Comparison of ENCODE assay signal across 11 mouse cellular contexts in the genomic region with DNA sequence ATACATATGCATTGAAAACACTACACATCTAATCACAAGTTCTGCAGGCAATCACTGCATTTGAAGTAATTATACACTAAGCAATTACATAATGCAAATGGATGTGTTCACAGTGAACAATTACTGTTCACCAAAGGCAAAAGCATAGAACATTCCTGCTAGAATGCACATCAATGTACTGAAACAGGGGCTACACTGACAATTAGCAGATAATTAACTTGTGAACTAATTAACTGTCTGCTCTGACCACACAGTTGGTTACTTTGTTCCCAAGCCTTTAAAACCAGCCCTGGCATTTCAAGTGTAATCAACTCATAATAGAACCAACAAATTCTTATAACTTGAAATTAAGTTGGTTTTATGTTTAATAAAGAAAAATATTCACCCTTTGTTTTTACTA.
"Had no signal": no experiment of that assay in that cellular context is flagged by ENCODE, and none has a peak within 500 bp of the region (broad histone marks: within the 10 kb centered on the region; RNA-seq: fewer than 3 reads in every experiment).

No protein-coding gene starts in this region.

- DNase-seq: right cerebral cortex, adult 18-20 months; right cerebral cortex, postnatal 14 days; right cerebral cortex, postnatal 25 days; right cerebral cortex, postnatal 4 days; spleen, adult 18-20 months; thymus, adult 18-20 months; thymus, adult 2 months; thymus, postnatal 14 days; thymus, postnatal 25 days; thymus, postnatal 36 days; thymus, postnatal 4 days had no signal
